Mouse (Mus musculus) C2C12 (cell line): ENCODE measurements around the gene Kcnk2. TPM values are rescaled to one million over a fixed set of nuclear protein-coding genes. Genes with fewer than 3 reads are reported as not detected.

Experiments used
- H3K27me3 ChIP-seq: one replicate; pipeline ENCODE4 v1.6.1; 2011; ENCODE audit not compliant: control insufficient read depth, insufficient read depth, insufficient read length
- H3K36me3 ChIP-seq: one replicate; pipeline ENCODE4 v1.6.1; 2011; ENCODE audit not compliant: control insufficient read depth, insufficient read depth
- H3K4me3 ChIP-seq: one replicate; pipeline ENCODE4 v1.5.1; 2011; ENCODE audit warnings: mild to moderate bottlenecking, control low read depth; ENCODE audit not compliant: poor library complexity, insufficient read depth, severe bottlenecking
- H3K79me2 ChIP-seq: one replicate; pipeline ENCODE4 v1.6.1; 2011; ENCODE audit not compliant: control insufficient read depth, insufficient read depth
- H3K79me3 ChIP-seq: one replicate; pipeline ENCODE4 v1.6.1; 2011; ENCODE audit warnings: low read depth, control low read depth
- H3ac ChIP-seq: one replicate; pipeline ENCODE3; 2011; ENCODE audit warnings: low read depth; ENCODE audit not compliant: control insufficient read depth, insufficient read length
- CEBPB ChIP-seq: IDR thresholded peaks from one replicate; pipeline ENCODE4 v1.6.1; 2011; ENCODE audit warnings: low read depth, mild to moderate bottlenecking, control low read depth, moderate library complexity
- CTCF ChIP-seq: IDR thresholded peaks from one replicate; pipeline ENCODE4 v1.5.1; 2011; ENCODE audit not compliant: control insufficient read depth, insufficient read depth, insufficient read length
- FOSL1 ChIP-seq: IDR thresholded peaks from one replicate; pipeline ENCODE4 v1.8.0; 2011; ENCODE audit warnings: mild to moderate bottlenecking, low read length; ENCODE audit not compliant: poor library complexity, insufficient read depth, severe bottlenecking
- MAX ChIP-seq: IDR thresholded peaks from one replicate; pipeline ENCODE4 v1.6.1; 2011; ENCODE audit warnings: mild to moderate bottlenecking, control low read depth
- MYOD1 ChIP-seq: IDR thresholded peaks from one replicate; pipeline ENCODE4 v1.6.1; 2011; ENCODE audit warnings: low read depth; ENCODE audit not compliant: control insufficient read depth, insufficient read length
- MYOG ChIP-seq: IDR thresholded peaks from one replicate; pipeline ENCODE4 v1.6.1; 2011; ENCODE audit not compliant: control insufficient read depth, insufficient read length; ENCODE audit errors: extremely low read depth
- USF1 ChIP-seq: IDR thresholded peaks from one replicate; pipeline ENCODE4 v1.6.1; 2011; ENCODE audit warnings: low read depth, mild to moderate bottlenecking, control low read depth, moderate library complexity
- polyA plus RNA-seq: library from polyadenylated mRNA; unstranded; fragments of >200 nt; fragmentation: generic; extraction: Trizol; gene quantifications from one replicate; pipeline ENCODE4 v1.2.1, GENCODE M21; 2012; ENCODE audit warnings: missing spikeins

Kcnk2 gene
- polyA plus RNA-seq, 1 experiment: 6.0 TPM

DNA sequence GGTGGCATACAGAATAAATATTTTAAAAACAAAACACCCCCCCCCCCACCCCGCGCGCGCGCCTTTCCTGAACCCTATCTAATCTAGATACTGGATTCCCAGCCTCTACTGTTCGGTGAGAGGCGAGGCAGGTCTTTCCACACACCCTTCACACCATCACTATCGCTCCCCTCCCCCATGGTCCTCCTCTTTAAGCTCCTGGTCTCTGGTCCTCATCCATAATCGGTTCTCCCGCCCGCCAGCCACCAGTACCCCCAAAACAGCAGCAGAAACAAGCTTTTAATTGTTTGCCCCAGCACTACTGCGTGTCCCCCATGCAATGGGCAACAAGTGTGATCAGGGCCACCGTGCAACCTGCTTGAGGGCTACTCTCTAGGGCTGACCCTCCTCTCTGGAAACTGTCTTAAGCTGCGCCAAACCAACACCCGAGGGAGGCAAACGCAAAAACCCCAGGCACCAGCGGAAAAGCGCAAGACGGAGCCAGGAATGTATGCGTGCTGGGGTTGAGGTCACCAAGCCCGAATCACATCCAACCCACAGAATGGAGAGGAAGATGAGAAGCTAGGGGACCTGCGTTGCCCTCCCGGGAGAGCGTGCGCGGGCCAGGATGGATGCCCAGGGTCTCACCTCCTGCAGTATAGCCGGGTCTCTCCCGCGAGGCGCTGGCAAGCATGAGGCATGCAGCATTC is 59.5 kb downstream of the Kcnk2 start:
- H3K4me3 ChIP-seq: no peak overlapping the region
- no peaks in the 10 kb centered on the region for H3K79me2 ChIP-seq
- H3K79me3 ChIP-seq: no peaks in the 10 kb centered on the region

DNA sequence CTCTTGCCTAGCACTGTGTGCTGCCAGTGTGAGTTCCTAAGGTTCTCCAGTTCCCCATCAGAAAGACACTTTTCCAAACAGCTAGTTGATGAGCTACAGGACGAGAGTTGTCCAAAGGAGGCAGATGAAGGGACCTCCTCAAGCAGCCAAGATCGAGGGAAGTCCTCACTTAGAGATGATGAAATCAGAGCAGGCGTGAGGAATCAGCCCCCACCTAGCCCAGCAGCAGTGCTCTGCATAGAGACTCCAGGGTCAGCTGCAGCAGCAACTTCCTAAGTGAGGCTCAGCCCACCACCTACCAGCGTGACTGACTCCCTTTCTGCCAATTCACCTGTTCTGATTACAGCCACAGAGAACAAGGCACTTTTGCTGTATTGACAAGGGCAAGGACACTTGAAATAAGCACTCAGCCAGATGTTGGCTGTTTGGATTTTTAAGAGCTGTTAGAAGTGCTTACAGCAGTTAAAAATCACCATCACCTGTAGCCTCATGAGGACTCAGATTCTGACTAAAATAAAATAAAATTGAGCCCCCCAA is 60.6 kb downstream of the Kcnk2 start:
- Histone ChIP-seq H3K27me3 (peaks cover 5% of the 10 kb centered on the region), H3K36me3 (no peaks in the 10 kb centered on the region)
- TF ChIP-seq CEBPB (no peak), MYOG (no peak), CTCF (no peak), MAX (no peak), MYOD1 (no peak), USF1 (no peak), FOSL1 (no peak)

More for the DNA sequence above, 59.5 kb downstream of the Kcnk2 start:
- Histone ChIP-seq H3K36me3 (no peaks in the 10 kb centered on the region), H3ac (no peak overlapping the region), H3K27me3 (peaks cover 5% of the 10 kb centered on the region)
- TF ChIP-seq USF1: no peak
- no peak for TF ChIP-seq MAX
- TF ChIP-seq MYOG: no peak
- no peak for TF ChIP-seq FOSL1

DNA sequence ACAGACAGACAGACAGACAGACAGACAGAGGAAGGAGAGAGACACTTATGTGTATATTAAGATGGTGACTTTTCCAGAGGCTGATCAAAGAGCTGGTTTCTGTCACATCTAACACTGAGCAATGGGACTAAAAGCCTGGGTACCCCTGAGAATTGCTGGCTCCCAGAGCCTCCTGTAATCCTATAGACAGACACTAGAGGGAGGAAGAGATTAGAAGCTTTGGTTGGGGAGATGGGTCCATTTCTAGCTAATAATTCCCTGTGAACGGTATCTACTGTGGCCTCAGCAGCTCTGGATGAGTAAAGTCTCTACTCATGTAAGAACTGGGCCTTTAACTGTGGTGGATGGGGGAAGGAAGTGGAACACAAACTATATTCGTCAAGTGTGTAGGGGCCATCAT is 86.2 kb downstream of the Kcnk2 start:
- no peak overlapping the region for H3ac ChIP-seq
- no peaks in the 10 kb centered on the region for H3K79me3 ChIP-seq
- no peaks in the 10 kb centered on the region for H3K36me3 ChIP-seq
- no peak for TF ChIP-seq USF1
- TF ChIP-seq FOSL1: no peak
- TF ChIP-seq CTCF: no peak
- TF ChIP-seq MAX: no peak
- no peak for TF ChIP-seq MYOD1
- TF ChIP-seq MYOG: no peak
- TF ChIP-seq CEBPB: no peak
- H3K27me3 ChIP-seq: no peaks in the 10 kb centered on the region
- H3K4me3 ChIP-seq: no peak overlapping the region
- no peaks in the 10 kb centered on the region for H3K79me2 ChIP-seq

More for the DNA sequence above, 60.6 kb downstream of the Kcnk2 start:
- H3ac ChIP-seq: no peak overlapping the region
- no peaks in the 10 kb centered on the region for H3K79me2 ChIP-seq
- H3K79me3 ChIP-seq: no peaks in the 10 kb centered on the region
- H3K4me3 ChIP-seq: no peak overlapping the region

DNA sequence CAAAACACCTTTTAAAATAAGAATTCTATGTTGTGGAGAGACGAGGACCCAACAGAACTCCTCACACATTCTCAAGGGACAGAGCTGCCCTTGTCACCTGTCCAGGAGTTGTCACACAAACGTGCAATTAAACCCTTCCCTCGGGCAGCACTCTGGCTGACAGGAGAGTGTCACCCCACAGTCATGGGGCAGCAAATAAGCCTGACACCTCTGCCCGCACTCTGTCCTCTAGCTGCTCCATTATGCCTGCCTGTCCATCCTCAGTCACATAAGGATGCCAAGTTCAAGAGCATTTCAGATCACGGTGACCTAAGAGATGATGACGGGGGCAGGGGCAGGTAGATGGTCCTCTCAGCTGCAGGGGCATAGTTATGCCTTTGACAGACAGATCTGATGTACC is 87.6 kb downstream of the Kcnk2 start:
- no peaks in the 10 kb centered on the region for H3K27me3 ChIP-seq
- TF ChIP-seq MYOD1: no peak
- no peak for TF ChIP-seq FOSL1
- TF ChIP-seq CEBPB: no peak
- H3ac ChIP-seq: no peak overlapping the region
- H3K79me2 ChIP-seq: no peaks in the 10 kb centered on the region
- H3K4me3 ChIP-seq: no peak overlapping the region
- H3K36me3 ChIP-seq: no peaks in the 10 kb centered on the region
- no peaks in the 10 kb centered on the region for H3K79me3 ChIP-seq

DNA sequence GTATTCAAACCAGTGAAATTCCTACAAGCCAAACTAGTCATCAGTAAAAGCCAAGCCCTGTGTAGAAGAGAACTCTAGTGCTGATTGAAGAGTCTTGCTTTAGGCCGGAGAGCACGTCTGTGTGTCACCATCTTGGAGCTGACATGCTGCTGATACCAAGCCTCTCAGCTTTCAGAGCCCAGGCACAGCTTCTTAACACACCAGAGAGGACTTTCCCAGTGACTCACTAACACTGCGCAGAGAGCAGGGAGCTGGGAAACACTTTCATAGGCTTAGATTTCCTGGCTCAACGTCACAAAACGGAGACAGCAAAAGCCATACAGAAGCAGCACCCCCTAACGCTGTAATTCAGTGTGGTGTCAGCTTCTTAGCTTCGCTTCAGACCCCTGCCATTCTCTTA is 88.3 kb downstream of the Kcnk2 start:
- Histone ChIP-seq H3K36me3 (no peaks in the 10 kb centered on the region), H3K4me3 (no peak overlapping the region), H3K27me3 (no peaks in the 10 kb centered on the region), H3K79me2 (no peaks in the 10 kb centered on the region), H3ac (no peak overlapping the region), H3K79me3 (no peaks in the 10 kb centered on the region)
- TF ChIP-seq MYOG (no peak), FOSL1 (no peak), MAX (no peak), CEBPB (no peak)

DNA sequence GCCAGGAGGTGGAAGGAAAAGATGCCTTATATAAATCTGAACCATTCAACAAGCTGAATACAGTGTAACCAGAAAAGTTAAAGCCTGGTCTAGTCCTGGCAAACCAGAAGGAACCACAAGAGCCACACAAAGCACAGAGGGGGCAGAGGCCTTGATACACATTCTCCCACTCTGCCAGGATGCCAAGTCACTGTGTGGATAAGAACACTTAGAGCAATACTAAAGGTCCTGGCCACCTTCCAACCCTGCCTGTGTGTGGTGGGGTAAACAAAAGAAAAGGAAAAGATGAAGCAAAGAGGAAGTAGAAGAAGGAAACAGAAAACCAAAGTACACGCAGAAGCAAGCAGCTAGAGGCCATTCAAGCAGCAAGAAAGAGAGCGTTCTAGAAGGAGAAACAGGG is 91.9 kb downstream of the Kcnk2 start:
- no peak for TF ChIP-seq FOSL1
- TF ChIP-seq MYOG: no peak
- TF ChIP-seq CEBPB: no peak
- TF ChIP-seq MYOD1: no peak
- TF ChIP-seq MAX: no peak
- no peak for TF ChIP-seq USF1
- no peak for TF ChIP-seq CTCF
- Histone ChIP-seq H3ac (no peak overlapping the region), H3K79me3 (no peaks in the 10 kb centered on the region), H3K79me2 (no peaks in the 10 kb centered on the region), H3K4me3 (no peak overlapping the region), H3K36me3 (no peaks in the 10 kb centered on the region), H3K27me3 (no peaks in the 10 kb centered on the region)
